Mouse (Mus musculus): ENCODE measurements around the gene Mxd3. TPM values are rescaled to one million over a fixed set of nuclear protein-coding genes. Genes with fewer than 3 reads are reported as not detected.

Mxd3 gene
- total and polyA plus RNA-seq, 3 experiments: 4.7 to 33.8 (median 8.3) TPM

DNA sequence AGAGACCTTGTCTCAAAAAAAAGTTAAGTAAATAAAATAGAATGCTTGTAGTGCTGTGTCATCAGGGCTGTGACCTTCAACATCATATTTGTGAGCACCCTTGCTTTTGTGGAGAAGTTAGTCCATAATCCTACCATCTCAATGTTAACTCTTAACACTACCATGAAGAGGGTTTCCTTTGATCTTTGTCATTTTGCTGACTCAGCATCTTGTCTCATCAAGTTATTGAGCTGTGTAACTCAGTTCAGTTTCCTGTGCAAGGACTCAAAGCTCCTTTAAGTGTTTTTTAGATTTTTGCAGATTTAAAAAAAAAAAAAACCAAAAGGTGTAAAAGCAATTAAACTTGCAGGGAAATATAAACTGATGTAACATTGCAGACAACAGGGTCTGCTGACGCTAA is 32.9 kb downstream of the Mxd3 start:
- H3K9me3 ChIP-seq (replicated peaks): no peaks in the 10 kb centered on the region
- H3K27me3 ChIP-seq (ENCODE audit: insufficient read depth, low read length): no peaks in the 10 kb centered on the region
- no peak for TF ChIP-seq POLR2AphosphoS5 (IDR thresholded peaks at IDR 0.05; ENCODE audit: insufficient replicate concordance, low read depth, low read length)
- no peak for TF ChIP-seq CTCF (IDR thresholded peaks at IDR 0.05; ENCODE audit: low read depth, low read length)
- TF ChIP-seq GATA2 (IDR thresholded peaks at IDR 0.05; ENCODE audit: borderline replicate concordance, low read depth, low read length): no peak
- no peak for TF ChIP-seq GATA1 (IDR thresholded peaks at IDR 0.05; ENCODE audit: borderline replicate concordance, low read length)
- TF ChIP-seq TAL1 (conservative IDR thresholded peaks at IDR 0.05; ENCODE audit: low read depth, low read length): no peak
- no peaks in the 10 kb centered on the region for H3K4me1 ChIP-seq (ENCODE audit: insufficient read depth, low read depth, low read length)
- H3K4me3 ChIP-seq (ENCODE audit: low read depth, low read length): no peak overlapping the region
- H3K36me3 ChIP-seq (replicated peaks): peaks cover 86% of the 10 kb centered on the region
- ATAC-seq (ENCODE audit: extremely low read depth, insufficient number of reproducible peaks, low FRiP score, poor library complexity, severe bottlenecking) (no peak), DNase-seq (ENCODE audit: low spot score) (no peak)

DNA sequence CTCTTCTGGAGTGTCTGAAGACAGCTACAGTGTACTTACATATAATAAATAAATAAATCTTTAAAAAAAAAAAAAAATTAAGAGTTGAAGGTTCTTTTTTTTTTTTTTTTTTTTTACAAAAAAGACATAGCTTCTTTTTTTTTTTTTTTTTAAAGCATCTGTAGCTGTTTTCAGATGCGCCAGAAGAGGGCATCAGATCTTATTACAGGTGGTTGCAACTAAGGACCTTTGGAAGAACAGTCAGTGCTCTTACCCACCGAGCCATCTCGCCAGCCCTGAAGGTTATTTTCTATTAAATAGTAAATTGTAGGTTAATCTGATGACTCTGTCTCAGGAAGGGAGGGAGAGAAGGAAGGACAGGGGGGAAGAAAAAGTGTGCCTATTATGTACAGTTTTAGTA is 40.8 kb downstream of the Mxd3 start:
- H3K4me1 ChIP-seq (ENCODE audit: insufficient read depth, low read depth, low read length): no peaks in the 10 kb centered on the region
- no peak for TF ChIP-seq GATA2 (IDR thresholded peaks at IDR 0.05; ENCODE audit: borderline replicate concordance, low read depth, low read length)
- TF ChIP-seq CTCF (IDR thresholded peaks at IDR 0.05; ENCODE audit: low read depth, low read length): no peak
- no peak for TF ChIP-seq TAL1 (conservative IDR thresholded peaks at IDR 0.05; ENCODE audit: low read depth, low read length)
- TF ChIP-seq POLR2AphosphoS5 (IDR thresholded peaks at IDR 0.05; ENCODE audit: insufficient replicate concordance, low read depth, low read length): no peak
- H3K4me3 ChIP-seq (ENCODE audit: low read depth, low read length): no peak overlapping the region
- ATAC-seq (ENCODE audit: extremely low read depth, insufficient number of reproducible peaks, low FRiP score, poor library complexity, severe bottlenecking) (no peak), DNase-seq (ENCODE audit: low spot score) (no peak)
- no peaks in the 10 kb centered on the region for H3K9me3 ChIP-seq (replicated peaks)
- no peaks in the 10 kb centered on the region for H3K27me3 ChIP-seq (ENCODE audit: insufficient read depth, low read length)
- H3K36me3 ChIP-seq (replicated peaks): peaks cover 81% of the 10 kb centered on the region

DNA sequence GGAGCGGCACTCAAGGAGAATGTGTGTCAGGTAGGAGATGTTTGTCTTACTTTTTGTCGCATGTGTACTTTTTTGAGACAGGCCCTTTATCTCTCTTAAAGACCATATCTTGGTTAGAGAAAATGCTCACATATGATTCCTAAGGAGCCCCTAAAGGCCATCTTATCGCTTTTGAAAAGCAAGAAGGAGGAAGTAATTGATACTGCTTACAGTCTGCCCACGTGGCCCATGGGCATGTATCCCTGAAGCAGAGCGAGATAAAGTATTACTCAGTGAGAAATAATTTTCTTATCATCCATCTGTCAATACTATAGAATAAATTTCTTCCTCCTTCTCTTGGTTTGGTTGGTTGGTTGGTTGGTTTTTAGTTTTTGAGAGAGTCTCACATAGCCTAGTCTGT is 52.0 kb downstream of the Mxd3 start:
- ATAC-seq (ENCODE audit: extremely low read depth, insufficient number of reproducible peaks, low FRiP score, poor library complexity, severe bottlenecking): peak; percentile 45

DNA sequence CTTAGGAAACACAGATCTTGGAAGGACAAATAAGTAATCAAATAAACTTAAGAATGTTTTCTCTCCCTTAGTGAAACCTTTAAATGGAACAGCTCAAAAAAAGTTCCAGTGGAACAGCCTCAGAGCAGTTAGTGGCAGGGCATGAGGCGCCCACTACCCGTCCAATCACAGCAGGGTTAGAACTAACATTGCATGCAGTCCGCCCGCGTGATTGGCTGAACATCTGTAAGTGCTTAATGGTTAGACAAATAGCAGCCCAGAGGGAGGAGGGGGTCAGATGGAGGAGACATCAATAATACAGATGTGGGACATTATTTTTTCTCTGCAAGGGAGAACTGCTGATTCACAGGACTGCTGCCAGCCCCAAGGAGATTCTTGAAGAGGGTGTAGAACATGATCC is 52.4 kb downstream of the Mxd3 start:
- H3K4me3 ChIP-seq (ENCODE audit: low read depth, low read length): no peak overlapping the region
- ATAC-seq (ENCODE audit: extremely low read depth, insufficient number of reproducible peaks, low FRiP score, poor library complexity, severe bottlenecking) (no peak), DNase-seq (ENCODE audit: low spot score) (no peak)
- H3K4me1 ChIP-seq (ENCODE audit: insufficient read depth, low read depth, low read length): peaks cover 9% of the 10 kb centered on the region
- no peaks in the 10 kb centered on the region for H3K27me3 ChIP-seq (ENCODE audit: insufficient read depth, low read length)
- peaks cover 75% of the 10 kb centered on the region for H3K36me3 ChIP-seq (replicated peaks)
- H3K9me3 ChIP-seq (replicated peaks): no peaks in the 10 kb centered on the region
- no peak for TF ChIP-seq TAL1 (conservative IDR thresholded peaks at IDR 0.05; ENCODE audit: low read depth, low read length)
- no peak for TF ChIP-seq GATA1 (IDR thresholded peaks at IDR 0.05; ENCODE audit: borderline replicate concordance, low read length)
- no peak for TF ChIP-seq GATA2 (IDR thresholded peaks at IDR 0.05; ENCODE audit: borderline replicate concordance, low read depth, low read length)
- TF ChIP-seq CTCF (IDR thresholded peaks at IDR 0.05; ENCODE audit: low read depth, low read length): no peak
- no peak for TF ChIP-seq POLR2AphosphoS5 (IDR thresholded peaks at IDR 0.05; ENCODE audit: insufficient replicate concordance, low read depth, low read length)

More for the DNA sequence above, 52.0 kb downstream of the Mxd3 start:
- no peak for TF ChIP-seq GATA1 (IDR thresholded peaks at IDR 0.05; ENCODE audit: borderline replicate concordance, low read length)
- TF ChIP-seq TAL1 (conservative IDR thresholded peaks at IDR 0.05; ENCODE audit: low read depth, low read length): no peak
- TF ChIP-seq CTCF (IDR thresholded peaks at IDR 0.05; ENCODE audit: low read depth, low read length): no peak
- no peak for TF ChIP-seq GATA2 (IDR thresholded peaks at IDR 0.05; ENCODE audit: borderline replicate concordance, low read depth, low read length)
- no peak for TF ChIP-seq POLR2AphosphoS5 (IDR thresholded peaks at IDR 0.05; ENCODE audit: insufficient replicate concordance, low read depth, low read length)
- peaks cover 77% of the 10 kb centered on the region for H3K36me3 ChIP-seq (replicated peaks)
- no peak overlapping the region for H3K4me3 ChIP-seq (ENCODE audit: low read depth, low read length)
- peaks cover 9% of the 10 kb centered on the region for H3K4me1 ChIP-seq (ENCODE audit: insufficient read depth, low read depth, low read length)
- H3K27me3 ChIP-seq (ENCODE audit: insufficient read depth, low read length): no peaks in the 10 kb centered on the region
- H3K9me3 ChIP-seq (replicated peaks): no peaks in the 10 kb centered on the region
- no peak for DNase-seq (ENCODE audit: low spot score)

Other genes starting within 250 kb of the Mxd3 start
- 52.4 and 54.8 TPM in 2 replicates for gene Uimc1, start 229.5 kb downstream of the Mxd3 start, total RNA-seq (2014; fragmentation: Nextera tagmentation)
- 49.3 and 55.0 TPM in 2 replicates for gene Uimc1, start 229.5 kb downstream of the Mxd3 start, total RNA-seq (2017)
- 6.6 and 7.8 TPM in 2 replicates for gene Uimc1, start 229.5 kb downstream of the Mxd3 start, polyA plus RNA-seq (2012)
- gene Zfp346, start 224.5 kb downstream of the Mxd3 start, total RNA-seq (2014; fragmentation: Nextera tagmentation): 38.0 and 41.8 TPM in 2 replicates
- 15.0 and 15.7 TPM in 2 replicates for gene Zfp346, start 224.5 kb downstream of the Mxd3 start, total RNA-seq (2017)
- 11.3 and 13.8 TPM in 2 replicates for gene Zfp346, start 224.5 kb downstream of the Mxd3 start, polyA plus RNA-seq (2012)
- gene Gm17617, start 196.3 kb downstream of the Mxd3 start, total RNA-seq (2014; fragmentation: Nextera tagmentation): not detected in 2 replicates
- not detected in 2 replicates for gene Gm17617, start 196.3 kb downstream of the Mxd3 start, total RNA-seq (2017)
- not detected in 2 replicates for gene Gm17617, start 196.3 kb downstream of the Mxd3 start, polyA plus RNA-seq (2012)
- not detected in 2 replicates for gene Fgfr4, start 177.2 kb downstream of the Mxd3 start, total RNA-seq (2014; fragmentation: Nextera tagmentation)
- 0.05 TPM in 1 of 2 replicates, not detected in the other for gene Fgfr4, start 177.2 kb downstream of the Mxd3 start, total RNA-seq (2017)
- not detected in 2 replicates for gene Fgfr4, start 177.2 kb downstream of the Mxd3 start, polyA plus RNA-seq (2012)
- gene Nsd1, start 120.0 kb downstream of the Mxd3 start, total RNA-seq (2014; fragmentation: Nextera tagmentation): 99.3 and 111 TPM in 2 replicates
- 52.9 and 64.1 TPM in 2 replicates for gene Nsd1, start 120.0 kb downstream of the Mxd3 start, total RNA-seq (2017)
- 11.6 and 14.8 TPM in 2 replicates for gene Nsd1, start 120.0 kb downstream of the Mxd3 start, polyA plus RNA-seq (2012)
- 826 and 898 TPM in 2 replicates for gene Prelid1, start 9.3 kb downstream of the Mxd3 start, total RNA-seq (2014; fragmentation: Nextera tagmentation)
- 325 and 333 TPM in 2 replicates for gene Prelid1, start 9.3 kb downstream of the Mxd3 start, total RNA-seq (2017)
- 395 and 733 TPM in 2 replicates for gene Prelid1, start 9.3 kb downstream of the Mxd3 start, polyA plus RNA-seq (2012)
- gene Rab24, start 7.9 kb downstream of the Mxd3 start, total RNA-seq (2014; fragmentation: Nextera tagmentation): 35.2 and 67.7 TPM in 2 replicates
- gene Rab24, start 7.9 kb downstream of the Mxd3 start, total RNA-seq (2017): 70.2 and 104 TPM in 2 replicates
- 136 and 138 TPM in 2 replicates for gene Rab24, start 7.9 kb downstream of the Mxd3 start, polyA plus RNA-seq (2012)
- gene Lman2, start 33.0 kb upstream of the Mxd3 start, total RNA-seq (2014; fragmentation: Nextera tagmentation): 68.4 and 77.7 TPM in 2 replicates
- gene Lman2, start 33.0 kb upstream of the Mxd3 start, total RNA-seq (2017): 76.9 and 91.1 TPM in 2 replicates
- 41.1 and 124 TPM in 2 replicates for gene Lman2, start 33.0 kb upstream of the Mxd3 start, polyA plus RNA-seq (2012)
- 2.2 and 6.4 TPM in 2 replicates for gene Rgs14, start 39.9 kb upstream of the Mxd3 start, total RNA-seq (2014; fragmentation: Nextera tagmentation)
- 10.0 and 10.1 TPM in 2 replicates for gene Rgs14, start 39.9 kb upstream of the Mxd3 start, total RNA-seq (2017)
- 6.0 and 6.6 TPM in 2 replicates for gene Rgs14, start 39.9 kb upstream of the Mxd3 start, polyA plus RNA-seq (2012)
- not detected in 2 replicates for gene Slc34a1, start 68.4 kb upstream of the Mxd3 start, total RNA-seq (2014; fragmentation: Nextera tagmentation)
- gene Slc34a1, start 68.4 kb upstream of the Mxd3 start, total RNA-seq (2017): 0.06 and 0.93 TPM in 2 replicates
- gene Slc34a1, start 68.4 kb upstream of the Mxd3 start, polyA plus RNA-seq (2012): not detected in 2 replicates
- gene Pfn3, start 85.4 kb upstream of the Mxd3 start, total RNA-seq (2014; fragmentation: Nextera tagmentation): not detected in 2 replicates
- gene Pfn3, start 85.4 kb upstream of the Mxd3 start, total RNA-seq (2017): not detected in 2 replicates
- gene Pfn3, start 85.4 kb upstream of the Mxd3 start, polyA plus RNA-seq (2012): not detected in 2 replicates
- not detected in 2 replicates for gene F12, start 97.0 kb upstream of the Mxd3 start, total RNA-seq (2014; fragmentation: Nextera tagmentation)
- gene F12, start 97.0 kb upstream of the Mxd3 start, total RNA-seq (2017): 0.05 TPM in 1 of 2 replicates, not detected in the other
- gene F12, start 97.0 kb upstream of the Mxd3 start, polyA plus RNA-seq (2012): not detected in 2 replicates
- 23.0 and 27.5 TPM in 2 replicates for gene Grk6, start 115.2 kb upstream of the Mxd3 start, total RNA-seq (2014; fragmentation: Nextera tagmentation)
- 48.9 and 53.9 TPM in 2 replicates for gene Grk6, start 115.2 kb upstream of the Mxd3 start, total RNA-seq (2017)
- 42.6 and 46.0 TPM in 2 replicates for gene Grk6, start 115.2 kb upstream of the Mxd3 start, polyA plus RNA-seq (2012)
- 0.53 TPM in 1 of 2 replicates, not detected in the other for gene Prr7, start 134.4 kb upstream of the Mxd3 start, total RNA-seq (2014; fragmentation: Nextera tagmentation)
- gene Prr7, start 134.4 kb upstream of the Mxd3 start, total RNA-seq (2017): 0.44 and 1.6 TPM in 2 replicates
- gene Prr7, start 134.4 kb upstream of the Mxd3 start, polyA plus RNA-seq (2012): 1.6 and 2.7 TPM in 2 replicates
- gene Dbn1, start 158.3 kb upstream of the Mxd3 start, total RNA-seq (2014; fragmentation: Nextera tagmentation): not detected in 2 replicates
- 0.23 and 0.33 TPM in 2 replicates for gene Dbn1, start 158.3 kb upstream of the Mxd3 start, total RNA-seq (2017)
- gene Dbn1, start 158.3 kb upstream of the Mxd3 start, polyA plus RNA-seq (2012): 0.25 and 0.30 TPM in 2 replicates
- gene Pdlim7, start 183.9 kb upstream of the Mxd3 start, total RNA-seq (2014; fragmentation: Nextera tagmentation): 19.9 and 20.0 TPM in 2 replicates
- gene Pdlim7, start 183.9 kb upstream of the Mxd3 start, total RNA-seq (2017): 8.5 and 13.5 TPM in 2 replicates
- 52.5 and 61.7 TPM in 2 replicates for gene Pdlim7, start 183.9 kb upstream of the Mxd3 start, polyA plus RNA-seq (2012)
- 1.6 and 1.7 TPM in 2 replicates for gene Dok3, start 199.5 kb upstream of the Mxd3 start, total RNA-seq (2014; fragmentation: Nextera tagmentation)
- 8.4 and 8.8 TPM in 2 replicates for gene Dok3, start 199.5 kb upstream of the Mxd3 start, total RNA-seq (2017)
- 11.6 and 14.4 TPM in 2 replicates for gene Dok3, start 199.5 kb upstream of the Mxd3 start, polyA plus RNA-seq (2012)
- 51.5 and 60.8 TPM in 2 replicates for gene Ddx41, start 206.8 kb upstream of the Mxd3 start, total RNA-seq (2014; fragmentation: Nextera tagmentation)
- 59.1 and 67.7 TPM in 2 replicates for gene Ddx41, start 206.8 kb upstream of the Mxd3 start, total RNA-seq (2017)
- gene Ddx41, start 206.8 kb upstream of the Mxd3 start, polyA plus RNA-seq (2012): 101 and 104 TPM in 2 replicates
- 54.4 and 65.4 TPM in 2 replicates for gene Fam193b, start 241.3 kb upstream of the Mxd3 start, total RNA-seq (2014; fragmentation: Nextera tagmentation)
- gene Fam193b, start 241.3 kb upstream of the Mxd3 start, total RNA-seq (2017): 23.3 and 25.8 TPM in 2 replicates
- gene Fam193b, start 241.3 kb upstream of the Mxd3 start, polyA plus RNA-seq (2012): 57.3 and 68.0 TPM in 2 replicates
- 46.5 and 56.7 TPM in 2 replicates for gene Tmed9, start 243.9 kb upstream of the Mxd3 start, total RNA-seq (2014; fragmentation: Nextera tagmentation)
- gene Tmed9, start 243.9 kb upstream of the Mxd3 start, total RNA-seq (2017): 100 and 102 TPM in 2 replicates
- 149 and 172 TPM in 2 replicates for gene Tmed9, start 243.9 kb upstream of the Mxd3 start, polyA plus RNA-seq (2012)

All from G1E (cell line).